Mouse (Mus musculus) hindbrain, embryonic 12.5 days (tissue): Measurements from ENCODE around the gene Nbl1. TPM values are rescaled to one million over a fixed set of nuclear protein-coding genes. Genes with fewer than 3 reads are reported as not detected.

Experiments used
- ATAC-seq: fragments of 200-750 bp; cut with Nextera tagmentation; 2 replicates; pipeline ENCODE4 v1.8.0; 2017; ENCODE audit warnings: moderate TSS enrichment; ENCODE audit not compliant: low FRiP score
- H3K27ac ChIP-seq: fragments of 300-500 bp; sonication (generic); 2 replicates; pipeline ENCODE4 v1.5.1; 2016; ENCODE audit warnings: mild to moderate bottlenecking
- H3K27me3 ChIP-seq: fragments of 300-500 bp; sonication (generic); 2 replicates; pipeline ENCODE4 v1.6.1; 2016; ENCODE audit warnings: mild to moderate bottlenecking
- H3K36me3 ChIP-seq: fragments of 300-500 bp; sonication (generic); 2 replicates; pipeline ENCODE4 v1.6.1; 2016; ENCODE audit warnings: mild to moderate bottlenecking
- H3K4me1 ChIP-seq: fragments of 300-500 bp; sonication (generic); 2 replicates; pipeline ENCODE4 v1.6.1; 2016
- H3K4me2 ChIP-seq: fragments of 300-500 bp; sonication (generic); replicated peaks from 2 replicates; pipeline ENCODE4 v1.6.1; 2016; ENCODE audit warnings: mild to moderate bottlenecking
- H3K4me3 ChIP-seq: fragments of 300-500 bp; sonication (generic); 2 replicates; pipeline ENCODE4 v1.5.1; 2016; ENCODE audit warnings: mild to moderate bottlenecking
- H3K9ac ChIP-seq: fragments of 300-500 bp; sonication (generic); 2 replicates; pipeline ENCODE4 v1.6.1; 2016; ENCODE audit warnings: mild to moderate bottlenecking, moderate library complexity
- H3K9me3 ChIP-seq: fragments of 300-500 bp; sonication (generic); replicated peaks from 2 replicates; pipeline ENCODE4 v1.6.1; 2016; ENCODE audit warnings: mild to moderate bottlenecking
- WGBS: fragments of 180-500 bp; shearing (Covaris S2); methylation state at CpG from one replicate; pipeline ENCODE4 v1.1.7; 2016; 5-methylcytosine and 5-hydroxymethylcytosine counted together
- polyA plus RNA-seq: library from polyadenylated mRNA; unstranded; fragments of >200 nt; fragmentation: Nextera tagmentation; extraction: Ambion mirVana; gene quantifications from 2 replicates; pipeline ENCODE4 v1.2.1, GENCODE M21; 2016

Gene Nbl1
- polyA plus RNA-seq, 1 experiment from 2014 or later, result 56.1 TPM

DNA sequence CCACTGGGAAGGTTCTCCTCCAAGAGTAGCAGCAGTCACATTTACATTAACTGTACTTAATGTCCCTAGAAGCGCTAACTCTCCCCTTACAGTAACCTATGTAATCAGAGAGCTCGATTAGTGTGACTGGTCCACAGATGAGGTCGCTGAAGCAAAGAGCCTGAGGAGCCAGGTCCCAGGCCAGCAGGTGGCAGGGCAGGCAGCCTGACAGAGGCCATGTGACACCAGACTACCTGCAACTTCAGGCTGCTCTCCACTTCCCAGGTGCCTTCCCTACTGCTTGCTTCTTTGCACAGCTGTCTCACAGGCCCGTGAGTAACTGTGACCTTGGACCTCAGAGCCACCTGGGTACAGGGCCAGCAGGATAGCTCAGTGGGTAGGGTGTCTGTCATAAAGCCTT, 58.3 kb downstream of the Nbl1 start:
- no peak overlapping the region for H3K4me2 ChIP-seq
- WGBS, result 51% methylated on average over 4 of the region's 4 CpGs
- H3K9me3 ChIP-seq, result no peaks in the 10 kb centered on the region
- no peak overlapping the region for H3K9ac ChIP-seq
- ATAC-seq, result no peak
- H3K36me3 ChIP-seq, result no peaks in the 10 kb centered on the region
- no peak overlapping the region for H3K27ac ChIP-seq
- H3K4me1 ChIP-seq, result peaks cover 18% of the 10 kb centered on the region
- H3K27me3 ChIP-seq, result no peaks in the 10 kb centered on the region; the same call in 1 of the 2 replicates
- H3K4me3 ChIP-seq, result no peak overlapping the region

DNA sequence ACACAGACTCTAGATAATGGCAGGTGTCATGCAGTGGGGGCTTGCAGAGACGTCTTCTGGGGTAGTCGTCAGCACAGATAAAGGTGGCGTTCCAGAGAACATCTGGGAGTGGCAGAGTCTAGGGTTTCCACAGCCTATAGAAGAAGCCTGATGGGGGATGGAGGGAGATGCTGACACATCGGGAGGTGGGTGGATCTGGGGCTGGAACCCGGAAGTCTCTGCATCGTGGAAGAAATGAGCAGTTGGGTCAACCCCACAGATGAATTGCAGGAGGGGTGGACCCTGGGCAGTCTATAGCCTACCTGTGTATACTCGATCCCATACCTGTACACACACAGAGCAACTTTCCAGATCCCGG, 58.8 kb downstream of the Nbl1 start:
- no peak overlapping the region for H3K4me3 ChIP-seq
- no peak overlapping the region for H3K4me2 ChIP-seq
- H3K9me3 ChIP-seq, result no peaks in the 10 kb centered on the region
- WGBS, result 82% methylated on average over 8 of the region's 8 CpGs
- no peak for ATAC-seq
- no peaks in the 10 kb centered on the region for H3K36me3 ChIP-seq
- H3K9ac ChIP-seq, result no peak overlapping the region
- H3K27ac ChIP-seq, result no peak overlapping the region
- H3K27me3 ChIP-seq, result no peaks in the 10 kb centered on the region
- H3K4me1 ChIP-seq, result peaks cover 16% of the 10 kb centered on the region

GRCm38 (mm10) chr4:139033263-139034009, 59.4 kb downstream of the Nbl1 start:
- ATAC-seq, result no peak
- Histone ChIP-seq H3K4me3 (no peak overlapping the region), H3K4me1 (peaks cover 11% of the 10 kb centered on the region), H3K27ac (no peak overlapping the region), H3K9me3 (no peaks in the 10 kb centered on the region), H3K36me3 (no peaks in the 10 kb centered on the region), H3K4me2 (no peak overlapping the region), H3K27me3 (no peaks in the 10 kb centered on the region), H3K9ac (no peak overlapping the region)
- 86% methylated on average over 11 of the region's 11 CpGs for WGBS

DNA sequence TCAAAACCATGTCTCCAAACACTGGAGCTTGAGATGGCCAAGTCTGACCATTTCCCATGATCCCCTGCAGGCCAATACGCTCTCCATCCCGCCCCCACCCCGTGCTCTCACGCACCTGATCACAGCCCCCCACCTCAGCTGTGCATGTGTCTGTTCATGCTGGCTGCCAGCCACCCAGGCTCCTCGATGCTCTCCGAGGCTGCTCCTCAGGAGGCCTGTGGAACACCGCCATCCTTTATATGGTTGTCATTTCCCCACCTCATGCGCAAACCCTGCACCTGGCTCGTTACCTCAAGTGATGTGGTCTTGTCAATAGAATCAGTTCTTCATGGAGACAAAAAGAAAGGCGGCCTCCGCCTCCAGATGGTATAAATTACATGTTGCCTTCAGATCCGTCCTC, 60.3 kb downstream of the Nbl1 start:
- no peaks in the 10 kb centered on the region for H3K36me3 ChIP-seq
- H3K4me3 ChIP-seq, result no peak overlapping the region
- no peaks in the 10 kb centered on the region for H3K27me3 ChIP-seq
- no peak overlapping the region for H3K27ac ChIP-seq
- no peaks in the 10 kb centered on the region for H3K9me3 ChIP-seq
- H3K4me2 ChIP-seq, result no peak overlapping the region
- 72% methylated on average over 12 of the region's 12 CpGs for WGBS
- no peak overlapping the region for H3K9ac ChIP-seq
- no peak for ATAC-seq
- peaks cover 3% of the 10 kb centered on the region for H3K4me1 ChIP-seq

Other genes with a start within 250 kb of the Nbl1 start
- gene Pla2g5, start 229.5 kb downstream of the Nbl1 start, polyA plus RNA-seq, result not detected in 2 replicates
- gene Gm13030, start 219.0 kb downstream of the Nbl1 start, polyA plus RNA-seq, result not detected in 2 replicates
- gene Pla2g2e, start 215.1 kb downstream of the Nbl1 start, polyA plus RNA-seq, result not detected in 2 replicates
- 3.3 and 4.0 TPM in 2 replicates for gene Otud3, start 179.0 kb downstream of the Nbl1 start, polyA plus RNA-seq
- gene Rnf186, start 125.9 kb downstream of the Nbl1 start, polyA plus RNA-seq, result not detected in 2 replicates
- 1.1 and 1.4 TPM in 2 replicates for gene Tmco4, start 120.1 kb downstream of the Nbl1 start, polyA plus RNA-seq
- 0.20 TPM in 1 of 2 replicates, not detected in the other for gene Htr6, start 17.4 kb downstream of the Nbl1 start, polyA plus RNA-seq
- gene Minos1, start 38.1 kb upstream of the Nbl1 start, polyA plus RNA-seq, result 376 and 407 TPM in 2 replicates
- 335 and 369 TPM in 2 replicates for gene Capzb, start 99.9 kb upstream of the Nbl1 start, polyA plus RNA-seq
- 14.4 and 14.8 TPM in 2 replicates for gene Pqlc2, start 217.7 kb upstream of the Nbl1 start, polyA plus RNA-seq
- 70.0 and 76.2 TPM in 2 replicates for gene Akr7a5, start 217.8 kb upstream of the Nbl1 start, polyA plus RNA-seq